Mouse (Mus musculus) heart, postnatal 0 days (tissue): ENCODE measurements around the gene Ell3.

Source experiments
- CTCF ChIP-seq: IDR thresholded peaks from 2 replicates; pipeline ENCODE4 v1.5.1; 2016; ENCODE audit warnings: antibody characterized with exemption, control low read depth, low read depth
- EP300 ChIP-seq: IDR thresholded peaks from 2 replicates; pipeline ENCODE4 v1.6.1; 2016; ENCODE audit warnings: antibody characterized with exemption, low read depth

- TF ChIP-seq CTCF, result no peak
- no peak for TF ChIP-seq EP300
Observed at GRCm38 (mm10) chr2:121415591-121415990, 28.5 kb downstream of the Ell3 start.
